Mouse (Mus musculus) G1E (cell line): ENCODE measurements around the gene Grhl1.

Source experiments
- CTCF ChIP-seq: IDR thresholded peaks from 2 replicates; pipeline ENCODE4 v1.5.1; 2012; ENCODE audit warnings: low read depth, low read length, inconsistent platforms, mixed read lengths
- GATA1 ChIP-seq: IDR thresholded peaks from 2 replicates; pipeline ENCODE4 v1.6.1; 2012; ENCODE audit warnings: borderline replicate concordance, low read length, inconsistent platforms, mixed read lengths
- POLR2AphosphoS5 ChIP-seq: IDR thresholded peaks from 2 replicates; pipeline ENCODE4 v1.6.1; 2012; ENCODE audit warnings: low read depth, low read length, inconsistent platforms; ENCODE audit not compliant: insufficient replicate concordance
- TAL1 ChIP-seq: conservative IDR thresholded peaks from 2 replicates; pipeline ENCODE4 v1.6.1; 2012; ENCODE audit warnings: low read depth, low read length, inconsistent platforms, mixed read lengths

DNA sequence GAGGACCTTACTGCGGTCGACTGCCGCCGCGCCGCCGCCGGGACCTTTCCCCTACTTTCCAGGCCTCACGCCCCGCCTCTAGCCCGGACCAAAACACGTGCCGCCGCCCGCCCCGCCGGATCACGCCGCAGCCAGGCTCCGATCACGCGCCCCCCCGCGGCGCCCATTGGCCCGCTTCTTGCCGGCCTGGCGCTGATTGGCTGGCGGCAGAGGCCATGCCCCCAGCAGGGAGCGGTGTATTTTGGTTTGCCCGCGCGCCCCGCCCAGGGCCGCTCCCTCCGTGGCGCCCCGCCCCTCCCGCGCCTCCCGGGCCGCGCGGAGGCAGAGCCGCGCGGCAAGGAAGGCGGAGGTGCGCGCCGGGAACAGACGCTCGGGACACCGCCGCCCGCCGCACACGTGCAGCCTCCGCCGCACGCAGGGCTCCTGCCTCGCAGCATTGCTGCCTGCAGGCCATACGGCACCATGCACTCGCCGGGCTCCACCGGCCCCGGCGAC is 79.0 kb downstream of the Grhl1 start, which contains the start of gene Klf11:
- TF ChIP-seq TAL1: no peak
- no peak for TF ChIP-seq CTCF
- no peak for TF ChIP-seq POLR2AphosphoS5
- TF ChIP-seq GATA1: no peak
